Mouse (Mus musculus) bone marrow, adult 2 months (tissue): ENCODE data around the gene Grb10. TPM values are rescaled to one million over a fixed set of nuclear protein-coding genes. Genes with fewer than 3 reads are reported as not detected.

Source experiments
- H3K27ac ChIP-seq: fragments of 200-500 bp; 2 replicates; pipeline ENCODE4 v1.5.1; 2012; ENCODE audit warnings: low read depth, mild to moderate bottlenecking, control low read depth, inconsistent platforms, low read length; ENCODE audit not compliant: control insufficient read depth, poor library complexity, insufficient read depth
- H3K4me1 ChIP-seq: fragments of 200-500 bp; 2 replicates; pipeline ENCODE4 v1.6.1; 2011; ENCODE audit warnings: low read length; ENCODE audit not compliant: control insufficient read depth, insufficient read depth
- H3K4me3 ChIP-seq: fragments of 200-500 bp; replicated peaks from 2 replicates; pipeline ENCODE3; 2011; ENCODE audit warnings: mild to moderate bottlenecking, low read depth, low read length, control low read depth; ENCODE audit not compliant: control insufficient read depth
- CTCF ChIP-seq: fragments of 200-500 bp; IDR thresholded peaks from 2 replicates; pipeline ENCODE4 v1.5.1; 2011; ENCODE audit warnings: low read length, control low read depth; ENCODE audit not compliant: control insufficient read depth, insufficient read depth
- POLR2A ChIP-seq: fragments of 200-500 bp; IDR thresholded peaks from 2 replicates; pipeline ENCODE4 v1.6.1; 2011; ENCODE audit warnings: low read depth, mild to moderate bottlenecking, control low read depth, low read length, borderline replicate concordance; ENCODE audit not compliant: control insufficient read depth
- WGBS: fragments of 180-500 bp; shearing (Covaris S2); methylation state at CpG from one replicate; pipeline ENCODE4 v1.1.7; 2018; 5-methylcytosine and 5-hydroxymethylcytosine counted together
- polyA plus RNA-seq: library from polyadenylated mRNA; stranded (reverse); fragments of >200 nt; gene quantifications from 2 replicates; pipeline ENCODE4 v1.2.4, GENCODE M21; 2011; ENCODE audit warnings: low replicate concordance; ENCODE audit not compliant: missing spikeins, insufficient read depth, insufficient read length

Grb10 gene
- polyA plus RNA-seq, 1 experiment, result 17.0 TPM

- 85% methylated on average over 4 of the region's 4 CpGs for WGBS
- no peak overlapping the region for H3K4me3 ChIP-seq
- no peak overlapping the region for H3K27ac ChIP-seq
- TF ChIP-seq POLR2A (no peak), CTCF (no peak)
- H3K4me1 ChIP-seq, result no peaks in the 10 kb centered on the region
Observed at GRCm38 (mm10) chr11:11954115-11954438, 84.4 kb downstream of the Grb10 start.

- TF ChIP-seq POLR2A (no peak), CTCF (no peak)
- H3K27ac ChIP-seq, result no peak overlapping the region
- 79% methylated on average over 11 of the region's 11 CpGs for WGBS
- no peaks in the 10 kb centered on the region for H3K4me1 ChIP-seq
- H3K4me3 ChIP-seq, result no peak overlapping the region
Observed at GRCm38 (mm10) chr11:11953364-11954114, 84.9 kb downstream of the Grb10 start.

- Histone ChIP-seq H3K4me1 (no peaks in the 10 kb centered on the region), H3K27ac (no peak overlapping the region), H3K4me3 (no peak overlapping the region)
- TF ChIP-seq CTCF (no peak), POLR2A (no peak)
- WGBS, result 60% methylated on average over 1 of the region's 1 CpGs
Observed at GRCm38 (mm10) chr11:11952569-11952968, 85.9 kb downstream of the Grb10 start.

GRCm38 (mm10) chr11:11948988-11949365, 89.5 kb downstream of the Grb10 start:
- TF ChIP-seq CTCF (no peak), POLR2A (no peak)
- H3K4me3 ChIP-seq, result no peak overlapping the region
- 73% methylated on average over 4 of the region's 4 CpGs for WGBS
- no peaks in the 10 kb centered on the region for H3K4me1 ChIP-seq
- no peak overlapping the region for H3K27ac ChIP-seq

GRCm38 (mm10) chr11:11948321-11948987, 90.0 kb downstream of the Grb10 start:
- no peaks in the 10 kb centered on the region for H3K4me1 ChIP-seq
- TF ChIP-seq CTCF (no peak), POLR2A (no peak)
- WGBS, result 15% methylated on average over 9 of the region's 9 CpGs
- H3K4me3 ChIP-seq, result no peak overlapping the region
- no peak overlapping the region for H3K27ac ChIP-seq

GRCm38 (mm10) chr11:11947857-11948256, 90.6 kb downstream of the Grb10 start:
- no peaks in the 10 kb centered on the region for H3K4me1 ChIP-seq
- 57% methylated on average over 5 of the region's 5 CpGs for WGBS
- H3K27ac ChIP-seq, result no peak overlapping the region
- TF ChIP-seq POLR2A (no peak), CTCF (no peak)
- H3K4me3 ChIP-seq, result no peak overlapping the region

- H3K4me1 ChIP-seq, result no peaks in the 10 kb centered on the region; the same call in 1 of the 2 replicates
- no peak for TF ChIP-seq POLR2A
Observed at GRCm38 (mm10) chr11:11945766-11946165, 92.7 kb downstream of the Grb10 start.

GRCm38 (mm10) chr11:11944814-11945213, 93.7 kb downstream of the Grb10 start:
- TF ChIP-seq CTCF (no peak), POLR2A (no peak)
- Histone ChIP-seq H3K27ac (no peak overlapping the region), H3K4me3 (no peak overlapping the region), H3K4me1 (no peaks in the 10 kb centered on the region; the same call in 1 of the 2 replicates)
- 84% methylated on average over 4 of the region's 4 CpGs for WGBS

More at GRCm38 (mm10) chr11:11945766-11946165, 92.7 kb downstream of the Grb10 start:
- Histone ChIP-seq H3K4me3 (no peak overlapping the region), H3K27ac (no peak overlapping the region)
- WGBS, result 84% methylated on average over 4 of the region's 4 CpGs
